Mouse (Mus musculus) thymus, adult 2 months (tissue): Measurements from ENCODE around the gene Ppp1r14a.

ENCODE experiments used
- CTCF ChIP-seq: fragments of 200-500 bp; IDR thresholded peaks from 2 replicates; pipeline ENCODE4 v1.5.1; 2012; ENCODE audit warnings: mild to moderate bottlenecking, control low read depth, low read length, moderate library complexity, borderline replicate concordance; ENCODE audit not compliant: control insufficient read depth, poor library complexity, insufficient read depth; ENCODE audit errors: extremely low read depth
- POLR2A ChIP-seq: fragments of 200-500 bp; IDR thresholded peaks from 2 replicates; pipeline ENCODE4 v1.6.1; 2012; ENCODE audit warnings: mild to moderate bottlenecking, low read length, control low read depth, moderate library complexity; ENCODE audit not compliant: control insufficient read depth, poor library complexity, insufficient read depth; ENCODE audit errors: extremely low read depth

GRCm38 (mm10) chr7:29306619-29307018 is 17.5 kb downstream of the Ppp1r14a start:
- TF ChIP-seq POLR2A (no peak), CTCF (no peak)
